Mouse (Mus musculus): ENCODE measurements at regions not wholly inside any gene's neighbourhood (a gene's known extent, or its start where the extent isn't known, plus 50 kb on each side); places are given as distances from the start of the nearest gene placed in this dataset.

DNA sequence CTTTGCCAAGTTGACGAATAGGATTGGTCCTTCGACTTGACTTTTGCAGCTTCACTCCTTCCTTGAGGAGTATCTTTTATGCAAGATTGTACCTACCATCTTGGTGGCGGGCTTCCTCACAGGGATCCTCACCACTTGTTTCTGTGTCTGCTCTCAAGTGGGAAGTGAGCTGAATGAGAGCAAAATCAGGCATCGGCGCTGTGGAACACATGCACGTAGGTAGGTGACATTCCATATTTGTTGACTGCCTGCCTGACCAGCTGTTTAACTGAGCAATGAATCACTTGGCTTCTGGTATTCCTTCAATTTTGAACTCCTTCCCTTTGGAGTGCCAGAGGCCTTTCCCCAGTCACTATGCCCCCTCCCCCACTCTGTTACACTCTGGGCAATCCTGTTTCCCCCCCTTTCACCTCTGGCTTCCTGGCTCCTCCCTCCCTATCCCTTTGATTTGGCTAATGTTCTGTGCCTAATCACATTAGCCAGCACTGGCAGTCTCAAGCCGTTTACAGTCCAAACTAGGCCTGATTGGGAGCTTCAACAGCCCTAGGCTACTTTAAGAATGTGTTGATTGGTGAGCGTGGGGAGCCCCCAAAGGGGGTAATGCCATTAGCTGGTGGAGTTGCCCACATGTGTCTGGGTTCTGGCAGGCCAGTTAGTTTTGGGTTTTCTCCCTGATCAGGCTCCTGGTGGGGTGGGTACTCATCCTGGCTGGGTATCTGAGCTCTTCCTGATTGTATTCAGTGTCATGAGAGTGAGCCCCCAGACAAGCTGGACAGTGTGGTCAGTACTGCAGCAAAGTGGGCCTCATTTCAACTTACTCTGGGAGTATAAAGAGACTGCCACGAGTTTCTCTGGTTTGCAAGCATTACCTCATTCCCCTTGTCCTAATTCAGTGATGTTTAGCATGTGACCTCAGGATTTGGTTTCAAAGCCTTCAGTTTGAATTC lies 285.8 kb downstream of the Bcl11a start:
- ATAC-seq (ENCODE audit: low read depth) (no peak), DNase-seq (no peak)
- no peak overlapping the region for H3K9ac ChIP-seq
- 53% methylated on average over 9 of the region's 9 CpGs for WGBS (ENCODE audit: insufficient replicate concordance)
- no peaks in the 10 kb centered on the region for H3K4me1 ChIP-seq (replicated peaks)
- no peaks in the 10 kb centered on the region for H3K9me3 ChIP-seq (replicated peaks)
- H3K36me3 ChIP-seq, result no peaks in the 10 kb centered on the region
- H3K4me2 ChIP-seq, result no peak overlapping the region
- H3K27me3 ChIP-seq, result no peaks in the 10 kb centered on the region
- H3K27ac ChIP-seq, result no peak overlapping the region
- H3K4me3 ChIP-seq (replicated peaks), result no peak overlapping the region

GRCm38 (mm10) chr11:24370198-24370860 lies 292.5 kb downstream of the Bcl11a start:
- Histone ChIP-seq H3K4me1 (replicated peaks) (no peaks in the 10 kb centered on the region), H3K9ac (no peak overlapping the region), H3K36me3 (no peaks in the 10 kb centered on the region), H3K27me3 (no peaks in the 10 kb centered on the region), H3K4me3 (replicated peaks) (no peak overlapping the region), H3K9me3 (replicated peaks) (no peaks in the 10 kb centered on the region), H3K27ac (no peak overlapping the region), H3K4me2 (no peak overlapping the region)
- 40% methylated on average over 15 of the region's 15 CpGs for WGBS (ENCODE audit: insufficient replicate concordance)
- DNase-seq (no peak), ATAC-seq (ENCODE audit: low read depth) (no peak)

GRCm38 (mm10) chr11:24370861-24371686 lies 293.2 kb downstream of the Bcl11a start:
- Histone ChIP-seq H3K27ac (no peak overlapping the region), H3K4me1 (replicated peaks) (no peaks in the 10 kb centered on the region), H3K27me3 (no peaks in the 10 kb centered on the region), H3K9me3 (replicated peaks) (no peaks in the 10 kb centered on the region), H3K36me3 (no peaks in the 10 kb centered on the region), H3K9ac (no peak overlapping the region), H3K4me2 (no peak overlapping the region), H3K4me3 (replicated peaks) (no peak overlapping the region)
- DNase-seq, result no peak
- 71% methylated on average over 10 of the region's 10 CpGs for WGBS (ENCODE audit: insufficient replicate concordance)
- no peak for ATAC-seq (ENCODE audit: low read depth)

- Histone ChIP-seq H3K4me1 (replicated peaks) (no peaks in the 10 kb centered on the region), H3K4me2 (no peak overlapping the region), H3K27ac (no peak overlapping the region), H3K27me3 (no peaks in the 10 kb centered on the region), H3K4me3 (replicated peaks) (no peak overlapping the region), H3K36me3 (no peaks in the 10 kb centered on the region), H3K9me3 (replicated peaks) (no peaks in the 10 kb centered on the region), H3K9ac (no peak overlapping the region)
- ATAC-seq (ENCODE audit: low read depth) (no peak), DNase-seq (no peak)
- 66% methylated on average over 5 of the region's 5 CpGs for WGBS (ENCODE audit: insufficient replicate concordance)
Measured at GRCm38 (mm10) chr11:24371687-24371950, 293.8 kb downstream of the Bcl11a start.

DNA sequence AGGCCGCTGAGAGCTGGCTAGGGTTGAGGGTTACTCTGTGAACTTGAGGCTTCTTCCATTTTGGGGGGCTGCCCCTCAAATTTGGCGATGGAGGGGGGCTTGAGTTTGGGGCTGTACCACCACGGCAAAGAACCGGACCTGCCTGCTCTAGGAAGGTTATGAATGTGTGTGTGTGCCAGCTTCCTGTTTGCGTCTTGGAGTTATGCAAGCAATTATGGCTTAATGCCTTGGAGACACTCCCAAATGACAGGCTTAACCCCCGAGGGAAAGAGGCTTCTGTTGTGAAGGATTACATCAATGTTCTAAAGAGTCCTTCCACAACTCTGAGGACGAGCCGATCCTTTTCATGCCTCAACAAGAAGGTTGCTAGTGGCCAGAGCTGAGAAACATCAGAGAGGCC lies 294.1 kb downstream of the Bcl11a start:
- H3K9me3 ChIP-seq (replicated peaks), result no peaks in the 10 kb centered on the region
- no peak overlapping the region for H3K4me3 ChIP-seq (replicated peaks)
- H3K27me3 ChIP-seq, result no peaks in the 10 kb centered on the region
- H3K4me2 ChIP-seq, result no peak overlapping the region
- H3K4me1 ChIP-seq (replicated peaks), result no peaks in the 10 kb centered on the region
- H3K27ac ChIP-seq, result no peak overlapping the region
- WGBS (ENCODE audit: insufficient replicate concordance), result 50% methylated on average over 8 of the region's 8 CpGs
- DNase-seq (no peak), ATAC-seq (ENCODE audit: low read depth) (no peak)
- H3K36me3 ChIP-seq, result no peaks in the 10 kb centered on the region
- no peak overlapping the region for H3K9ac ChIP-seq

DNA sequence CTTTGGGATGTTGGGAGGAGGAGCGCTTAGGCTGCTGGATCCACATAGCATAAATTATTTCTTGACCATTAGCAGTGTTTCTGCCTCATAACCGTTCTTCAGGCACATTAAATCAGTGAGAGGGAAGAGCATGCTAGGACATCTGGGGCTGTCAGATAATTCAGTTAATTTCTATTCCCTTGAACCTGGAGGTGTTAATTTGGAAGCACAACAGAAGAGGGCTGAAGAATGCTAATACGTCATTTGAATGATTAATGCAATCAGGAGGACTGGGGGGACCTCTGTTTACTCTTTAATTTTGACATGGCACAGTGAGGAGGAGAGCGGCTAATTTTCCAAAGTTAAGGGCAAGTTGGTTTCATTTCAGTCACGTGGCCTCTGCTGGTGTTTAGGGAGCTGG lies 294.8 kb downstream of the Bcl11a start:
- Histone ChIP-seq H3K4me3 (replicated peaks) (no peak overlapping the region), H3K9ac (no peak overlapping the region), H3K27me3 (no peaks in the 10 kb centered on the region), H3K36me3 (no peaks in the 10 kb centered on the region), H3K4me2 (no peak overlapping the region), H3K9me3 (replicated peaks) (no peaks in the 10 kb centered on the region), H3K27ac (no peak overlapping the region), H3K4me1 (replicated peaks) (no peaks in the 10 kb centered on the region)
- WGBS (ENCODE audit: insufficient replicate concordance), result 54% methylated on average over 5 of the region's 5 CpGs
- DNase-seq, result no peak
- ATAC-seq (ENCODE audit: low read depth), result no peak

DNA sequence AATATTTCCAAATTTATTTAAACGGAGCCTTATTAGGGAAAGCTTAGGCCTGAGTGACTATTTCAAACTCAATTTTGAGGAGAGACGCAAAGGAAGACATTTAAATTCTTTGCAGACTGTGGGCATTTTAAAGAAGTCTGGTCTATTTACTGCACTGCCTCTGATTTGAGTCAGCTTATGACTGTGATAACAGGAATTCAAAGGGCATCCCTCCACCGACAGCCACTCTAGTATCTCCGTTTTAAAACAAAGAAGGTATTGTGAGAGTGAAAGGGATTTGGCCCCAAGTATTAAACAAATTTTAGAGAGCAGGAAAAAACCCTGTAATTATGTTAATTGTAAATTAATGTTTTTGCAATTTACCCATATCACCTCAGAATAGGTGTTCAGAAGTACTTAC lies 295.4 kb downstream of the Bcl11a start:
- Histone ChIP-seq H3K27me3 (no peaks in the 10 kb centered on the region), H3K4me1 (replicated peaks) (no peaks in the 10 kb centered on the region), H3K9ac (no peak overlapping the region), H3K4me2 (no peak overlapping the region), H3K9me3 (replicated peaks) (no peaks in the 10 kb centered on the region), H3K4me3 (replicated peaks) (no peak overlapping the region), H3K36me3 (no peaks in the 10 kb centered on the region), H3K27ac (no peak overlapping the region)
- DNase-seq (no peak), ATAC-seq (ENCODE audit: low read depth) (no peak)
- 67% methylated on average over 4 of the region's 4 CpGs for WGBS (ENCODE audit: insufficient replicate concordance)

GRCm38 (mm10) chr11:24377530-24377929 lies 299.7 kb downstream of the Bcl11a start:
- H3K9ac ChIP-seq, result no peak overlapping the region
- DNase-seq (no peak), ATAC-seq (ENCODE audit: low read depth) (no peak)
- no peak overlapping the region for H3K27ac ChIP-seq
- H3K36me3 ChIP-seq, result no peaks in the 10 kb centered on the region
- no peak overlapping the region for H3K4me2 ChIP-seq
- H3K4me1 ChIP-seq (replicated peaks), result no peaks in the 10 kb centered on the region
- H3K27me3 ChIP-seq, result no peaks in the 10 kb centered on the region
- no peak overlapping the region for H3K4me3 ChIP-seq (replicated peaks)
- no peaks in the 10 kb centered on the region for H3K9me3 ChIP-seq (replicated peaks)
- WGBS (ENCODE audit: insufficient replicate concordance), result 36% methylated on average over 2 of the region's 2 CpGs

- Histone ChIP-seq H3K9ac (no peak overlapping the region), H3K36me3 (no peaks in the 10 kb centered on the region), H3K4me3 (replicated peaks) (no peak overlapping the region), H3K27me3 (no peaks in the 10 kb centered on the region), H3K4me2 (no peak overlapping the region), H3K4me1 (replicated peaks) (no peaks in the 10 kb centered on the region), H3K27ac (no peak overlapping the region), H3K9me3 (replicated peaks) (no peaks in the 10 kb centered on the region)
- ATAC-seq (ENCODE audit: low read depth), result no peak
- no peak for DNase-seq
- 61% methylated on average over 5 of the region's 5 CpGs for WGBS (ENCODE audit: insufficient replicate concordance)
Measured at GRCm38 (mm10) chr11:24390578-24390977, 312.7 kb downstream of the Bcl11a start.

DNA sequence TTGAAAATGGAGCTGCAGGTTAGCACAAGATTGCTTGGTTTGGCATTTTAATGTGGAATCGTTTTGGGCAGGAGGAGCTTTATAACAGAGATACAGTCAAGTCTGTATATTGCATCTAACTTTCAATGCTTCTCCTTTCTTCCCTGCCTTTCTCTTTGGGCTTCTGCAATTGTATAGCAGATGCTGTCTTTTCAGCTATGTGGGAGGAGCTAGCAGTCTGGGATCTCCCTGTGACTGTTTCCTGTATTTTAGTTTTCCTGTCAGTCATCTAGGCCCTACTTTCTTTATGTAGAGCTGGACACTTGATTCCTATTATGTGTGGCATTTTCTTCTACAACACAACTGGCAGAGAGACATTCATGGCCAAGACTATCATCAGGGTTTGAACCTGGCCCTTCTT lies 313.5 kb downstream of the Bcl11a start:
- Histone ChIP-seq H3K4me2 (no peak overlapping the region), H3K4me1 (replicated peaks) (no peaks in the 10 kb centered on the region), H3K4me3 (replicated peaks) (no peak overlapping the region), H3K27me3 (no peaks in the 10 kb centered on the region), H3K27ac (no peak overlapping the region), H3K36me3 (no peaks in the 10 kb centered on the region), H3K9me3 (replicated peaks) (no peaks in the 10 kb centered on the region), H3K9ac (no peak overlapping the region)
- WGBS (ENCODE audit: insufficient replicate concordance), result 40% methylated on average over 1 of the region's 1 CpGs
- DNase-seq (no peak), ATAC-seq (ENCODE audit: low read depth) (no peak)

DNA sequence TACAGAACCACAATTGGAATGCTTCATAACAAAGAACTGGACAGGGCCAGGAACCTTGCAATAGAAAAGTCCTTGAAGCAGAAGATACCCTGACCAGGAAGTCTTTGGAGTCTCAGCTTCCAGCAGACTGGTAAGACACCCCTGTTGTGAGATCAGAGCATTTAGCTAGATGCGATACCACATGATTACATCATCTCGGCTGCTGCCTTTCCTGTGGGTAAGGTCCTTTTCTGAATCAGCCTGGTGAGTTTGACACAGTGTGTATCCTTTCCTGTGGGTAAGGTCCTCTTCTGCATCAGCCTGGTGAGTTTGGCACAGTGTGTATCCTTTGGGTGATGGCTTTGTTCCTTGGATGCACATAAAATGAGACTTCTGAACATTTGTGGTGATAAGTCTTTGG lies 317.6 kb downstream of the Bcl11a start:
- ATAC-seq (ENCODE audit: low read depth) (no peak), DNase-seq (no peak)
- H3K27me3 ChIP-seq, result no peaks in the 10 kb centered on the region
- no peaks in the 10 kb centered on the region for H3K36me3 ChIP-seq
- WGBS (ENCODE audit: insufficient replicate concordance), result 31% methylated on average over 2 of the region's 2 CpGs
- no peaks in the 10 kb centered on the region for H3K4me1 ChIP-seq (replicated peaks)
- H3K4me3 ChIP-seq (replicated peaks), result no peak overlapping the region
- no peak overlapping the region for H3K27ac ChIP-seq
- H3K9ac ChIP-seq, result no peak overlapping the region
- H3K9me3 ChIP-seq (replicated peaks), result no peaks in the 10 kb centered on the region
- H3K4me2 ChIP-seq, result no peak overlapping the region
